Mouse (Mus musculus) gastrocnemius, adult 18-20 months (tissue): Measurements from ENCODE around the gene Amh. TPM values are rescaled to one million over a fixed set of nuclear protein-coding genes. Genes with fewer than 3 reads are reported as not detected.
"Not testable (repeated sequence)": the region's sequence is repeated elsewhere in the genome, so short reads cannot be mapped to it uniquely, and the experiment has no call there.

ENCODE experiments used
- DNase-seq: peaks from one replicate; pipeline ENCODE4 v3.0.0; 2021; ENCODE audit warnings: low spot score
- total RNA-seq, 2 experiments: library from RNA; stranded (reverse); gene quantifications; 2 replicates each; pipeline ENCODE4 v1.2.3; 2021

Gene Amh
- total RNA-seq, 2 experiments from 2014 or later = 0.31 to 0.32 TPM

DNA sequence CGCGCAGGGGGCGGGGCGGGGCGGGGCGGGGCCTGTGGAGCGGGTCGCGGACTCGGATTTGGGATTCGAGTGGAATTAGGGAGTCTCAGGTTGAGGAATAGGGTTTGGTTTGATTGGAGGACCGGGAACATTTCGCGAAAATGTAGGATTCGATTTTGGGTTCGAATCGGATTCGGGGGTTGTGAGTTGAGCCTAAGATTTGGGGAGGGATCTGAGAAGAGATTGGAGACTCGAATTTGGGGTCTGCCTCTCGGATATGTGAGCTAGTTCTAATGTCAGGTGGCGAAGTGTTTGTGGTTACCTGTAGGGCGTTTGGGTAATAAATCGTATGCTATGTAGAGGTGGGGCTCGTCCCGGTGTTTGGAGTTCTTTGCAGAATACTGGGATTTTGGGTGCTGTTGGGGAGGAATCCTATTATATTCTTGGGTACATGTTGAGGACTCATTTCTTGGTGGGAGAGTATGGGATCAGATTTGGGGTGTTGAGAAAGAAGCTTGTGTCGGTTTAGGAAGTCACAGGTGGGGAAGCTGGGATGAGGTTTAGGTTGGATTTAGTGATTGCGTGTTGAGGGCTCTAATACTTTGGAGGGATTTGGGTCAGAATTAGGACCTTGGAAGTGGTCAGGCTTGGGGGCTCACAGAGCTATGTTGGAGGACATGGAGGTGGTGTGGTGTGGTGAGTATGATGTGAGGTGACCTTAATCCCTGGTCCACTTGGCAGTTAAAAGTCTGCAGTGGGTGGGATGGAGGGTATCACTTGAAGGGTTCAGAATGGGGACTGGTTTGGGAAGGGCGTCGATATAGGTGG, 22.2 kb downstream of the Amh start:
- DNase-seq = no peak

DNA sequence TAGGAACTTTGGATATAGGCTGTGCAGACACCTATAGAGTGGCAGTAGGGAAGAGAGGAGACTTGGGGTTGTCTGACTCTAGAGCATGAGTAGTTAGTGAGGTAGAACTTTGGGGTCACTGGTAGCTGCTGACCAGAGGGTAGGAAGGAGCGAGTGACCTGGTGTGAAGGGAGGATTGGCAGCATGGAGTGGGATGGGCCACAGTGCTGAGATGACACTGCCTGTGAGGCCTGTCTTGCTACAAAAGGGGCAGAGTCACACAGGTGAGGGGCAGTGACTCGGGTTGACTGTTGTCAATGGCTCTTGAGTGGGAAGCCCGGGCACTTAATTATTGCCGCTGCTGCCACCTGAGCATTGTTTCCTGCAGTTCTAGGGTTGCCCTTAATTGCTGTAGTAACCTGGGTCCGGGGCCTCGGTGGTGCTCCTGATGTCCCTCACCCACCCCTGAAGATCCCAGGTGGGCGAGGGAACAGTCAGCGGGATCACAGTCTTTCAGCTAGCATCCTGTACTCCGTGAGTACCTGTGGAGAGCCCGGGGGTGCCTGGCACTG, 22.9 kb downstream of the Amh start:
- no peak for DNase-seq

DNA sequence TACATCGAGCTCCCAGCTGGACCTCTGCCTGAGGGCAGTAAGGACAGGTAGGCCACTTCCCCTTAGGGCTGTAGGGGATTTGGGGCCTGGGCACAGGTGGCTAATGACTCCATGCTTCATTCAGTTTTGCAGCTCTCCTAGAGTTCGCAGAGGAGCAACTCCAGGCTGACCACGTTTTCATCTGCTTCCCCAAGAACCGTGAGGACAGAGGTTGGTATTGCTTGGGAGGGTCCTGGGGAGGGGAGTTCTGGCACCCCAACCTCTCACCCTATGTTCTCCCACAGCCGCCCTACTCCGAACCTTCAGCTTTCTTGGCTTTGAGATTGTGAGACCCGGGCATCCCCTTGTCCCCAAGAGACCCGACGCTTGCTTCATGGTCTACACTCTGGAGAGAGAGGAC, 23.5 kb downstream of the Amh start:
- not testable (repeated sequence) for DNase-seq

DNA sequence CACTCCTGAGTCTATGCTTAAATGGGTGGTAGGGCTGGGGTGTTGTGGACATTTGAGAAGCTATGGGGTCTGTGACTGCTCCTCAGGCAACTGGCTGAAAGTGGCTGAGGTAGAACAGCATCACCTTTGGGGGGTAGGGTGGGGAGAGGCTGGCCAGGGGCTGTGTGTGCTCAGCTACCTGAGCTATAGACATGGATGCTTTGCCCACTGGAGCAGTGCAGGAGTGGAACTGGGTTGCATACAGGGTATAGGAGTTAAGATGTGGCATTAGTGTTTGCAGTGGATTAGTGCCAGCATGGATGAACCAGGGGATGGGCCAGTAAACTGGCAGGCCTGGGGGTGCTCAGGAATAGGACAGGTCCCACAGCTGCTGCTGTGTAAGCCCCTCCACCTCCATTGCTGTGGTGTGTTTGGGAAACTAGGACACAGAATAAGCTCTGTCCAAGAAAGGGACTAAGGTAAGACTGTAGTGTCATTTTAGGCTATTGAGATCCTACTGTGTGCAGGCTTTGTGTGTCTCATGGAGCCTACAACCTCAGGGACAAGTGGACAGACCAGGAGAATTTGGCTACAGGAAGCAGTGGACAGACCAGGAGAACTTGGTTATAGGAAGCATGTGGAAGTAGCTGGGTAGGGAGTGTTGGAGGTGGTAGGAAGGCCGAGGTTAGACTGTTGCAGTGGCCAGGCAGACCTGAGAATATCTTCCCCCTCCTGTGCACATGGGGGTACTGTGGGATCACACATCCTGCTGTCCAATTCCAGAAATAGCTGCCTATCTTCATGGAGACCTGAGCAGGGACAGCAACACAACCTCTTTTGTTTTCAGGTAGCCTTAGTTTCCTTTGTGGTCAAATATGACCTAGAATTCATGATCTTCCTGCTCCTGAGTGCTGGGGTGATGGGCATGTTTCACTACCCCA, 24.6 kb downstream of the Amh start:
- no peak for DNase-seq

DNA sequence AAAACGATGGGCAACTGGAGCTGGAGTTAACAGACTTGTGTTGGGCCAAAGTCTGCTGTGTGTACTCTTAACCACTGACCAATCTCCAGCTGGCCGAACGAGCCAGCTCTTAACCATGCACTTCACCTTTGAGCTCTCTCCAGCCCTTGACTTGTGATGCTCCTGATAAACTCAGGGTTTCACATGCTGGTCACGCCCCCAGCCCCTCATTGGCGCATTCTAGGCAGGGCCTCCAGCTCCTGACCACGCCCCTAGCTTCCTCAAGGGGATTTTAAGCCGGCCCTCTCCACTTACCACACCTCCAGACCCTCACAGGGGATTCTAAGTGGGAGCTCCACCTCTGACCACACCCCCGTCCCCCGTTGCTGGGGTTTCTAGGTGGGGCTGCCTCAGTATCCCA, 26.1 kb downstream of the Amh start:
- DNase-seq = no peak

DNA sequence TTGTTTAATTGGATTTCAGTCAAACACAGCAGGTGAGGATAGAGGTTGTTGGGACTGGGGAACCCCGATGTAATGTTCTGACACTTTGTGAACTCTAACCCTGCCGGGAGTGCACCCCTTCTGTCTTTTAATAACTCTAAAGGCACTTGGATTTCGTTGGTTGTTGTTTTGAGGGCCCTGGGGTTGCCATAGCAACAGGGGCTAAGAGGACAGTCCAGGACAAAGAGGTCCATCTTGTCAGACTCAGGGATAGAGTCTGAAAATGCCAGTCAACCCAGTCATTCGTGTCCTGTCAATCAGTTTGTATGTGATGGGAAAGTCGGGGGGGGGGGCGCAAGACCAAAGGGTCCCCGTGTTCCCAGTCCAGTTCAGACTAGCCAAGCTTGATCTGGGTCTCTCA, 27.8 kb downstream of the Amh start:
- no peak for DNase-seq

DNA sequence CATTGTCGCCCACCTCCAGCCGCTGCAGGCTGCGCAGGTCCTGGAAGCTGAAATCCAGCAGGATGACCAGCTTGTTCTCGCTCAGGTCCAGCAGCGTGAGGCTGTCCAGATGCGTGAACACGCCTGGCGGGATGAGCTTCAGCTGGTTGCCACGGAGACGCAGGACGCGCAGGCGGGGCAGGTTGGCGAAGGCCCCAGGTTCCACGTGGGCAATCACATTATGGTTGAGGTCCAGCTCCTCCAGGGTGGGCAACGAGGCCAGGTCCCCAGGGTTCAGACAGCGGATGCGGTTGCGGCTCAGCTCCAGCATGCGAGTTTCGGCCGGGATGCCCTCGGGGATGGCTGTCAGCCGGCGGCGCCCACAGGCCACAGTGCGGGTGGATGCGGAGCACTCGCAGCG, 30.6 kb downstream of the Amh start:
- no peak for DNase-seq

DNA sequence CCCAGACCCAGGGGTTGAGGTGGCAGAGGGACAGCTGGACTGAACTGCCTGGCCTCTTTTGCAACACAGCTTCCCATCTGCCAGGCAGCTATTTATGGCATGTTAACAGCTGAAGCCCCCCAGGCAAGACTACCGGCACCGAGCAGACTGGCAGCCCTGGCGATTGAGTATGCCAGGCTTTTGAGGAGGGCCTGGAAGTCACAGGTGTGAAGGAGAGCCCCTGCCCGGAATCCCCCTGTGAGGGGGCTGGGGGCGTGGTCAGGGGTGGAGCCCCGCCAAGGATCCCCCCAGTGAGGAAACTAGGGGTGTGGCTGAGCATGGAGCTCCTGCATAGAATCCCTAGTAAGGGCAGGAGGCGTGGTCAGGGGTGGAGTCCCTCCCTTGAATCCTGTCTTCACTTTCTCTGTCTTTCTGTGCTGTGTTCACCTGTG, 31.9 kb downstream of the Amh start:
- DNase-seq = peak; percentile 47

DNA sequence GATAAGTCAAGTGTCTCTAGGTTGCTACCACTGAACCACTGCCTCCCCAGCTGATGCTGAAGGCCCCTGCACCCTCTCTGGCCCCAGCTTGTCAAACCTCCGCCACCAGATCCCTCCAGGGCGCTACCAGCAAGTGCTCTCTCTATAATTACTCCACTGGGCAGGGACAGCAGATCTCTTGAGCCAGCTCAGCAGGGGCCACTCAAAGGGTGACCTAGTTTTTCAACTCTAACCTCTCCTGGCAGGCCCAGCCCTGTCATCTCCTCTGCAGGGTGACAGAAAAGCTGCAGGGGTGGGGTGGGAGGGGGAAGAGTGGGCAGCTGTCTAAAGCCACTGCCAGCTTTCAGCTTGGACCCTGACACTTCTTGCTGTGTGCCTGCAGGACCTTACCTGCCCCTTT, 32.8 kb downstream of the Amh start:
- DNase-seq = peak; percentile 78

DNA sequence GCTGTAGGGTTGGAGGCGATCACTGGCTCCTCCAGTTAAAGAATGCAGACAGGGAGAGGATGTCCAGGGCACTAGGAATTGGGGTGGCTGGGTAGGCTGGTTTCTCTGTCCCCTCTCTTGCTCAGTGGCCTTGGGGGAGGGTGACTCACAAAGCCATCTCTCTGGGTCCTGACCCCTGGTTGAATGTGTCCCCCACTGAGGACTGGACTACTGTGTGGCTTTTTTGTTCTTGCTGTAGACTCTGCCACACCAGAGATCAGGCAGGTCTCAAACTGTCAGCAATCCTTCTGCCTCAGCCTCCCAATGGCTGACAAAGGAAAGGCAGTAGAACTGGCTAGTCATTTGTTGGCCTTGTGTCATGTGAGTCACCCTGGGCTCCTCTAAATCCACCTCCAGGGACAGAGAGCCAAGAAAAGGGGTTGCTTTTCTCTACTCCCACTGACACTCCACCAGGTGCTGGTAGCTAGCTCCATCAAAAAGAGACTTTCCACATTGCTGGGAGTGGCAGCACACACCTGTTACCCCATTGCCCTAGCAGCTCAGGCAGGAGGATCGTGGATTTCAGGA, 33.4 kb downstream of the Amh start:
- DNase-seq = no peak

DNA sequence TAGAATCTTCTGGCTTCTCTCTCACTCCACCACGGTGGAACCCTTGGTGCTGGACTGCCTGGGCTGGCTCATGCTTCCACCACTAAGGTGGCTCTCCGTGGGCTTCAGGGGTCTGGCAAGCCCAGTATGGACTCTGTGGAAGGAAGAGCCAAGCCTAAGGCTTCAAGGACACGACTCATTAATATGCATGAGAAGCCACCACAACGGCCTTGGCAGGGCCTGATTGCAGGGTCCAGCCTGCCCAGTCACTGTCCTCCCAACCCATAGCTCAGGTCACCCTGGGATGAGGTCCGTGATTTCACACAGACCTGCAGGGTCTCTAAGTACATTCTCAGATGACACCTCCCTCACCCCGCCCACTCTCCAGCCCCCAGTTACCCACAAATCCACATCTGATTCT, 34.8 kb downstream of the Amh start:
- DNase-seq = no peak

DNA sequence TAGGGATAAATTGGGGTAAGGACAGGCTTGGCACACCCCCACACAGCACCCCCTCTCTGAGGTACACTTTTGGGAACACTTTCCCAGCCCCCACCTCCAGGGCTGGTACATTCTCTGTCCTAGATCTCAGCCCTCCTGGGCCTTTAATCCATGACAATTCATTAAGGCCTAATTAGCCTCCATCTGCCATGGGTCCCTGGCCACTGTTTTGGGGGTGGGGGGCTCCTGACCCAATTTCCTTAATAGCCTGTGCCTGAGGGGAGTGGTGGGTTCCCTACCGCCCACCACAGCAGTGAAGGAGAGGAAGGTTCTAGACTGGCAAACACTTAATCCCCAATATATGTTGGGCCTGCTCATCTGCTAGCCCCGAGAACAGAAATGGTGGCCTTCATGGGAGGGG, 36.6 kb downstream of the Amh start:
- DNase-seq = no peak

DNA sequence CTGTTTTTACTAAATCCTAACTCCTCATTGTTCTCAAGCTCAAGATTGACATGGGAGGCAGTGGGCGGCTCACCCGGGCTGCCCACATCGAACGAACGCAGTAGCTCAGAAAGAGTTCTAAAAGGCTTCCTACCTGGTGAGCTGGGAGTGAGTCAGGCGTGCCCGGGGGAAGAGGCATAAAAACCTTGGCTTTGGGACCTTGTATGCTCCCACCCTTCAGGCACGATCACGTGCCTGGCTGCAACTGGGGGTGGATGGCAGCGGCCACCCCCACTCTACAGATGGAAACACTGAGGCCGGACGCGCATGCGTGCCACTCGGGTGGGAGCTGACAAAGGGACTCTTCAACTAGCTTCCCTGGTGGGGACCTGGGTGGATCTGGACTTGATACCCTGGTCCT, 37.3 kb downstream of the Amh start:
- DNase-seq = no peak

DNA sequence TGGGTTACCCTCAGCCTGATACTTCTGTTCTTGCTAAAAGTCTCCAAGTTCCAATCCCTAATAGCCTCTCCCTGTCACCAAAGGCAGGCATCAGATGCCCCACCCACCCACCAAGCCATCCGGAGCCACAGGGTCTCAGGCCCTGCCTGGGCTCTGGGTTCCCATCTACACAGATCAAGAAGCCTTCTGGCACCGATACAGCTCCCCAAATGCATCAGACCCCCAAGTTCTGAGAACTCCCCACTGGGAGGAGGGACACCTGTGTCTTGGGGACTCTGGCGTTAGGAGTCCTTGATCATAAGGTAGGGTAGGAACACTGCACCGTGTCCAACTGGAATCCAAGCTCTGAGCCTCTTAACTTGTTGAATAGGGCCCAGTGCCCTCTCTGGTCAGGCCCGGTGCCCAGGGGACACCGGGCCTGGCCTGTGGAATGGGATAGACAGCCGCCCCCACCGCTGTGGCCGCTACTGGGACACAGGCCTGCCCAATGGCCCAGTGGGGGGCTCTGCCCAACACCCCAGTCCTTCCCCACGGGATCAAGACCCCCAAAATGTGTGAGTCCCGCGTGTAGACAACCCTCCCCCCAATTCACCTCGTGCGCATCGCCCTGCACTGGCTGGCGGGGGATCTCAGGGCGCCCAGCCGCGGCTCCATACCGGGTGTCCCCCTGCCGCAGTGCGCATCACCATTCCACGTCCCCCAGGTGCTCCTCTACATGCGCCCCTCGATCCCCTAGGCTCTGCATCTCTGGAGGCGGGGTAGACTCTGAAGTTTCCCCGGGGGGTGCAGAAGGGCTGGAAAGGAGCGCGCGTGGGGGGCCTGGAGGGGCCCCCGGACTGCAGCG, 38.3 kb downstream of the Amh start:
- DNase-seq = no peak

DNA sequence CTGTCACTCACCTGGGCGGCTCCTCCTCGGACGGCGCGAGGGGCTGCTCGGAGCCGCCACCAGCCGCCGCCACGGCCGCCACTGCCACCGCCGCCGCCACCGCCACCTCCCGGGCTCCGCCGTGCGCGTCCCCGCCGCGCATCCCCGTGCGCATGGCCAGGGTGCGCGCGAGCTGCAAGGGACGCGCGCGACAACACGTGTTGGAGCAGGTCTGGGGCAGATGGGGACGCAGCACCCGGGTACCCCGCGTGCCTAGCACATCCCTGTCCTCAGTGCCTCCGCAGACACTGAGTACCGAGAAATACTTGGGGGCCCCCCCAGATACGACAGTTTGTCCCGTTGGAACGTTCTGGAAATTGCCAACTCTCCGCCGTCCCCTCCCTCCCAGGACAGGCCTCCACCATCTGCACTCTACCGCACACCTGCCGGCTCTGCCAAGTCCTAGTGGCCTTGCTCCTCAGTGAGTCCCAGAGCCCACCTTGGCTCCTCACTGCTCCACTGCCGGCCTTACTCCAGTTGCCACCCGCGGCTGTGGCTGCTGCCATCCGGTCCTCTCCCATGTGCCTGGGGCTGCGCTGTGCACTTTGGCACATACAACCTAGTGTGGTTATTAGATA, 39.0 kb downstream of the Amh start, which contains the start of gene Lingo3:
TSS of gene Lingo3 (minus strand) at position 109 of the 617 bp plus-strand sequence.
- no peak for DNase-seq

DNA sequence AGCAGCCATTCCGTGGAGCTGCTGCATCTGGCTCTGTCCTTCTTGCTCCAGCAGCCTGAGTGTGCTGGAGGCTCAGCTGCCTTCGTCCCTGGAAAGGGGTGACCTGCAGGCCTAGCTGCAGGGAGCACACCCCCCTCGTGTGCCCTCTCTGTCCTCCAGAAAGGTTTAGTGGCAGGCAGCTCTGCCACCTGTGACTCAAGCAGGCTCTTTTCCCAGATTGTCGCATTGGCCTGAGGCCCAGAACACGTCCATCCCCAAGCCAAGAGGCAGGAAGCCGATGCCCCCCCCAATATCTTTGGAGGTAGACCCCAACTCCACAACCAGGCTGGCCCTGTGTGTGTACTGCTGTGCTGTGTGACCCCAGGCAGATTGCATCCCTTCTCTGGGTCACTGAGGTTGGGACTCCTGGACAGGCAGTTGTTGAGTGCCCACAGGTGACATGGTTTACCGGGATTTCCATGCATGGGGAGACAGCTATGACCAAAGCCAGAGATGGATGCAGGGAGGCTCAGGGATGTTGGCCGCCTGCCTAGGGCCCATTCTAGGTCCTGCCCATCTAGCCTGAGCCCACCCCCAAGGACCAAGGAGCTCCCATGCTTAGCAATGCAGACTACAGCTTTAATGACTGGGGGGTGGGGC, 40.1 kb downstream of the Amh start:
- DNase-seq = no peak

DNA sequence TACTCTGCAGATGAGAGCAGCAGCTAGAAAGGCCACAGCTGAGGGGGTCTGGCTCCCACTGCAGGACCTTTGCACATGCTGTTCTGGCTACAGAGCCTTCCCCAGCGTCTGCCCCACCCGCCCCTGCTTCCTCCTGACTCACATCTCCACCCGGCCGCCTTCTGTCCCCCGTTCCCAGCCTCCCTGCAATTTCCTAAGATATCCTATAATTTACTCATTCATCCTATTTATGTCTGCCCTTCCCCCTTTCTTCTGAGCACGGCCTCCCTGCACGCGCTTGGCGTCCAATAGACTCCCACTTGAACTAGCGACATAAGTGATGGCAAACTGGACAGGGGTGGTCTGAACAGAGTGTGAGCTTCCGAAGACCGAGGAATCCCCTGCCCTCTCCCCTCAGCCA, 40.7 kb downstream of the Amh start:
- DNase-seq = no peak

DNA sequence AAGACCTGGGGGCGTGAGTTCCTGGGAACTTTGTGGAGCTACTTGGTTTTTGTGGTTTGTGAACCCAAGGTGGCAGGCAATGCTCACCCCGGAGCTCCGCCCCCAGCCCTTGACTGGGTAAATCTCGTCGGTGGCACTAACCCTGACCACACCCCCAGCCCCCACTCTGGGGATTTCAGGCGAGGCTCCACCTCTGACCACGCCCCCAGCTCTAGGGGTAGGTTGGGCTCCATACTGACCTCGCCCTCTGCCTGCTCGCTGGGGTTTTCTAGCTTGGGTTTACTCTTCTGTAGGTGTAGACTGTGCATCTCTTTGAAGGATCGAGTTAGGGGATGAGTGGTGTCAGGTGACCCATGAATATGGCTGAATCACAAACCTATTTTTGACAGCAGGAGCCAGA, 43.5 kb downstream of the Amh start:
- peak; percentile 67 for DNase-seq

DNA sequence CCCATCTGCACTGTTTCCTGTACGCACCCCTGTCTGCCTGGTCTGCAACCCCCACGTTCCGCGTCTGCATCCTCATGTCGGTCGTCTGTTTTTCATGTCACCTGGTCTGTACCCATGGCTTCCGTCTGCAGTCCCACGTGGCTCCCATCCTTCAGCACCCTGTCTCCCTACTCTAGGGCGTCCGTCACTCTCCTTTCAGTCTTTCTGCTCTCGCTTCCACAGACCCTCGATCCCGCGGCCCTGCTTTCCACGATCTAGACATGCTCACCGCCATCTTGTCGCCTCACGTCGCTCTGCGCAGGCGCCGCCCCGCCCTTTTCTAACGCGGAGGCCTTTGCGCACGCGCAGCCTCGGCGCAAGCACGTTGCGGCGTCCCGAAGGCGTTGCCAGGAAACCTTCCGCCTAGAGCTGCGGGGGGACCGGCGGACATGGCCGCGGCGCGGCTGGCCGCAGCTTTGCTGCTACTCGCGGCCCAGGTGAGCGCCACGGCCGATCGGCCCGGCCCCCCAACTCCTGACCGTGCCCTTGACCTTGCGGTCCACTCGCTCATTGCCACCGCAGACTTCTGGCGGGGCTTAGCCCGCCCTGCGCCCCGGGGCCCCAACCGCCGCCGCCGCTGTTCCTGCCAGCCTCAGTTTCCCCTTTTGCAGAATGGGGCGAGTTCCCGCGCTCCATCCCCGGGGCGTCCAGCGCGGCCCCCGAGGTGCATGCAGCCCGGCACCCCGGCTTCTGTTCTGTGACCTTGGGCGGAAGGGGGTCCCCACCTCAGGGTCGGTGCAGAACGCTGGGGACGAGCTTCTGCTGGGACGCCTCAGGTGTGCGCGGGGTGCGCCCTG, 50.1 kb downstream of the Amh start, which contains the start of the genes Lsm7 and Sppl2b:
TSS of gene Lsm7 (minus strand) at position 297 of the 836 bp plus-strand sequence.
TSS of gene Sppl2b (plus strand) at position 363 of the 836 bp plus-strand sequence.
- DNase-seq = peak; percentile 97
